Mouse (Mus musculus) limb, embryonic 14.5 days (tissue): ENCODE data around the gene Syne2. TPM values are rescaled to one million over a fixed set of nuclear protein-coding genes. Genes with fewer than 3 reads are reported as not detected.

Experiments used
- ATAC-seq: fragments of 200-750 bp; cut with Nextera tagmentation; 2 replicates; pipeline ENCODE4 v1.8.0; 2017; ENCODE audit warnings: low read depth, moderate number of reproducible peaks, moderate TSS enrichment; ENCODE audit not compliant: low FRiP score
- DNase-seq: peaks from one replicate; pipeline ENCODE4 v3.0.0-alpha.2; 2015; ENCODE audit warnings: low spot score
- H3K27ac ChIP-seq: fragments of 300-500 bp; sonication (generic); replicated peaks from 2 replicates; pipeline ENCODE4 v1.5.1; 2014; ENCODE audit warnings: low read depth, mild to moderate bottlenecking, low read length, moderate library complexity, mixed read lengths
- H3K27me3 ChIP-seq: fragments of 300-500 bp; sonication (generic); 2 replicates; pipeline ENCODE4 v1.6.1; 2014; ENCODE audit warnings: low read length, mixed read lengths; ENCODE audit not compliant: control insufficient read depth, insufficient read depth
- H3K36me3 ChIP-seq: fragments of 300-500 bp; sonication (generic); 2 replicates; pipeline ENCODE4 v1.6.1; 2014; ENCODE audit warnings: mild to moderate bottlenecking, low read length, moderate library complexity, mixed read lengths; ENCODE audit not compliant: control insufficient read depth, insufficient read depth
- H3K4me1 ChIP-seq: fragments of 300-500 bp; sonication (generic); 2 replicates; pipeline ENCODE4 v1.6.1; 2014; ENCODE audit warnings: antibody characterized with exemption, low read length, mixed read lengths; ENCODE audit not compliant: control insufficient read depth, insufficient read depth
- H3K4me2 ChIP-seq: fragments of 300-500 bp; sonication (generic); replicated peaks from 2 replicates; pipeline ENCODE4 v1.6.1; 2014; ENCODE audit warnings: low read depth, mild to moderate bottlenecking, low read length, moderate library complexity; ENCODE audit not compliant: severe bottlenecking
- H3K4me3 ChIP-seq: fragments of 300-500 bp; sonication (generic); replicated peaks from 2 replicates; pipeline ENCODE4 v1.5.1; 2014; ENCODE audit warnings: low read length
- H3K9ac ChIP-seq: fragments of 300-500 bp; sonication (generic); 2 replicates; pipeline ENCODE4 v1.6.1; 2014; ENCODE audit warnings: mild to moderate bottlenecking, low read depth, low read length, moderate library complexity; ENCODE audit not compliant: severe bottlenecking
- H3K9me3 ChIP-seq: fragments of 300-500 bp; sonication (generic); 2 replicates; pipeline ENCODE4 v1.6.1; 2016; ENCODE audit warnings: low read length; ENCODE audit not compliant: control insufficient read depth
- POLR2A ChIP-seq: fragments of 200-500 bp; IDR thresholded peaks from 2 replicates; pipeline ENCODE4 v1.8.0; 2012; ENCODE audit warnings: inconsistent platforms, mild to moderate bottlenecking, moderate library complexity, borderline replicate concordance; ENCODE audit not compliant: insufficient read depth, insufficient read length; ENCODE audit errors: extremely low read depth
- WGBS: fragments of 180-500 bp; shearing (Covaris S2); extraction: QIAGEN DNeasy Blood & Tissue Kit; methylation state at CpG from one replicate; pipeline ENCODE4 v1.1.7; 2014; 5-methylcytosine and 5-hydroxymethylcytosine counted together
- polyA plus RNA-seq, 2 experiments: library from polyadenylated mRNA; depleted of rRNA in 1 of 2; stranded (reverse) in 1 of 2; unstranded in 1 of 2; fragments of >200 nt; fragmentation: Nextera tagmentation in 1 of 2; extraction: Ambion mirVana in 1 of 2; gene quantifications; 2 replicates each; pipeline versions ENCODE4 v1.2.1 to v1.2.3; 2012 to 2014

Gene Syne2
- polyA plus RNA-seq, 2 experiments, result 41.5 to 48.0 TPM

DNA sequence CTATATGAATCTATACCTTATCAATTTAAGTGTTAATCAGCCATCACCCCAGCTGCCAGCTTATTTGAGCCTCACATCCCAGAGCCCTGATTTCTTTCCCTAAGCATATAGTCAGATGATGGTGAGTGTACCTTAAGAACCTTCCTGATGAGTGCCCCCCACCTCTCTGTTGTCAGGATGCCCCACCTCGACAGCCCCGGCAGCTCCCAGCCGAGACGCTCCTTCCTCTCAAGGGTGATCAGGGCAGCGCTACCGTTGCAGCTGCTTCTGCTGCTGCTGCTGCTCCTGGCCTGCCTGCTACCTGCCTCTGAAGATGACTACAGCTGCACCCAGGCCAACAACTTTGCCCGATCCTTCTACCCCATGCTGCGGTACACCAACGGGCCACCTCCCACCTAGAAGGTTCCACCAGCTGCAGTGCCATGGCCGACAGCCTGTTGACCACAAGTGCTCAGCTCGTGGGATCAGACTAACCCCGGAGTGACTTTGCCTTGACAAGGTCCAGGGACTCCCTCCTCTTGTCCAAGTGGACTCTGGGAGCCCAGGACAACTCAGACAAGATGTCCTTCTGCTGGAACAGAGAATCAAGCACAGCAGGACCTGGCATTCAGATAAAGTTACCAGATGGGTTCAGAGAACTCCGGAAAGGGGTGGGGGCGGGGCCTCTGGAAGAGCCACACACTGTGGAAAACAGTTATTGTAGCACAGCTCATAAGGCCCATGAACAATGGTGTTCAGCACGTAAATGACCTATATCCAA, 291.9 kb downstream of the Syne2 start:
- no peak overlapping the region for H3K27ac ChIP-seq
- H3K36me3 ChIP-seq, result peaks cover 58% of the 10 kb centered on the region
- H3K4me2 ChIP-seq, result no peak overlapping the region
- H3K9ac ChIP-seq, result no peak overlapping the region
- no peaks in the 10 kb centered on the region for H3K4me1 ChIP-seq
- WGBS, result 93% methylated on average over 15 of the region's 15 CpGs
- no peak for DNase-seq
- H3K9me3 ChIP-seq, result no peaks in the 10 kb centered on the region
- no peak for ATAC-seq
- H3K4me3 ChIP-seq, result no peak overlapping the region
- no peaks in the 10 kb centered on the region for H3K27me3 ChIP-seq
- TF ChIP-seq POLR2A, result no peak

DNA sequence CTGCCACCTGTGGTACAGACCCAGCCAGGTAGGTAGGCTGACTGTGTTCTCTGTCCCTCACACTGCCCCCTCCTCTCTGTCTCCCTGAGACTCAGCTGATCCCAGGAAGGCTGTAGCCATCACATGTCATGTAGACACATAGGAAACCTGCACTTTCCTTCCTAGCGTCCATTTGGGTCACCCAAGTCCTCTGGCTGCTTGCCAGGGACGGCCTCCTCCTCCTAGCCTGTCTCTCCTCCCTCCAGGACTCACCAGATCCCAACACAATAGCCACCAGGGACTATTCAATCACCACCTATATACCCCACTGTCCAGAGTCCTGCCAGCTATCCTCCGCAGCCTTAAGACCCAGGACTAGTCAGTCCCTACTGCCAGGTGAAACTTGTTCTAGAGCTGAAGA, 293.1 kb downstream of the Syne2 start:
- Histone ChIP-seq H3K9ac (no peak overlapping the region), H3K27me3 (no peaks in the 10 kb centered on the region), H3K9me3 (no peaks in the 10 kb centered on the region), H3K27ac (no peak overlapping the region), H3K4me3 (no peak overlapping the region), H3K4me1 (no peaks in the 10 kb centered on the region), H3K36me3 (peaks cover 46% of the 10 kb centered on the region), H3K4me2 (no peak overlapping the region)
- no peak for TF ChIP-seq POLR2A
- WGBS, result 82% methylated on average over 3 of the region's 3 CpGs
- ATAC-seq (no peak), DNase-seq (no peak)

- no peak for TF ChIP-seq POLR2A
- H3K4me1 ChIP-seq, result no peaks in the 10 kb centered on the region
- 0 out of 2 replicates have a peak, but pooled peaks cover 5% of the 10 kb centered on the region for H3K36me3 ChIP-seq
- ATAC-seq, result no peak
- H3K4me3 ChIP-seq, result no peak overlapping the region
- whole genome bisulfite sequencing, result 58% methylated on average over 4 of the region's 4 CpGs
- DNase-seq, result no peak
- no peak overlapping the region for H3K9ac ChIP-seq
- H3K4me2 ChIP-seq, result no peak overlapping the region
- no peaks in the 10 kb centered on the region for H3K9me3 ChIP-seq
- no peak overlapping the region for H3K27ac ChIP-seq
- H3K27me3 ChIP-seq, result no peaks in the 10 kb centered on the region
Observed at GRCm38 (mm10) chr12:76116577-76116976, 298.6 kb downstream of the Syne2 start.

GRCm38 (mm10) chr12:76117632-76118153, 299.8 kb downstream of the Syne2 start:
- Histone ChIP-seq H3K4me2 (no peak overlapping the region), H3K4me1 (no peaks in the 10 kb centered on the region), H3K27ac (no peak overlapping the region), H3K27me3 (no peaks in the 10 kb centered on the region), H3K9ac (no peak overlapping the region), H3K4me3 (no peak overlapping the region), H3K36me3 (no peaks in the 10 kb centered on the region), H3K9me3 (no peaks in the 10 kb centered on the region)
- WGBS, result 78% methylated on average over 4 of the region's 4 CpGs
- no peak for DNase-seq
- TF ChIP-seq POLR2A, result no peak
- no peak for ATAC-seq

DNA sequence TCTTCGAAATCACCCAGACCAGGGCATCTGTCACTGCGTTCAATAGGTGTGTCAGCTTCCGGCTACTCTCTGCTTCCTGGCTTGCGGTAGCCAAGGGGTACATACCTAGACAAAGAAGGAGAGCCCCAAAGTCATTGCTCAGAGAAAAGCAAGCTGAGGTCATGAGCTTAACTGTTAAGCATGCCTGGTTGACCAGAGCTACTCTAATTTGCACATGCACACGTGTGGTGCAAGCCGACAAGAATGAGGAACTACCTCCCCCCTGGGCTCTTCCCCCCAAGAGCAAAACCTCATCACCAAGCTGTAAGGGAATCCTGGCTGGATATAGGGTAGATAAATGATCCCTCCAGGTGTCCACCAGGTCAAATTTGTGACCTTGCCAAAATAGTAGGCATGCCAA, 305.3 kb downstream of the Syne2 start:
- no peak overlapping the region for H3K27ac ChIP-seq
- no peaks in the 10 kb centered on the region for H3K4me1 ChIP-seq
- no peaks in the 10 kb centered on the region for H3K36me3 ChIP-seq
- H3K4me3 ChIP-seq, result no peak overlapping the region
- ATAC-seq, result no peak
- TF ChIP-seq POLR2A, result no peak
- H3K27me3 ChIP-seq, result no peaks in the 10 kb centered on the region
- H3K4me2 ChIP-seq, result no peak overlapping the region
- no peak for DNase-seq
- H3K9me3 ChIP-seq, result no peaks in the 10 kb centered on the region
- no peak overlapping the region for H3K9ac ChIP-seq
- WGBS, result 85% methylated on average over 6 of the region's 6 CpGs
